Mouse (Mus musculus) G1E-ER4 (cell line): Measurements from ENCODE around the gene Pbx3. TPM values are rescaled to one million over a fixed set of nuclear protein-coding genes. Genes with fewer than 3 reads are reported as not detected.

ENCODE experiments used
- GATA1 ChIP-seq: IDR thresholded peaks from one replicate; pipeline ENCODE4 v1.8.0; 2012; ENCODE audit warnings: low read length, inconsistent platforms
- polyA plus RNA-seq: library from polyadenylated mRNA; stranded (reverse); fragments of >175 nt; gene quantifications from 2 replicates; pipeline ENCODE4 v1.2.3, GENCODE M21; 2012

The Pbx3 gene
- polyA plus RNA-seq, 1 experiment = 12.7 TPM

GRCm38 (mm10) chr2:34147036-34147435 is 225.9 kb downstream of the Pbx3 start:
- TF ChIP-seq GATA1 = no peak

GRCm38 (mm10) chr2:34146431-34146830 is 226.5 kb downstream of the Pbx3 start:
- no peak for TF ChIP-seq GATA1

GRCm38 (mm10) chr2:34139470-34140158 is 233.3 kb downstream of the Pbx3 start:
- TF ChIP-seq GATA1 = no peak

DNA sequence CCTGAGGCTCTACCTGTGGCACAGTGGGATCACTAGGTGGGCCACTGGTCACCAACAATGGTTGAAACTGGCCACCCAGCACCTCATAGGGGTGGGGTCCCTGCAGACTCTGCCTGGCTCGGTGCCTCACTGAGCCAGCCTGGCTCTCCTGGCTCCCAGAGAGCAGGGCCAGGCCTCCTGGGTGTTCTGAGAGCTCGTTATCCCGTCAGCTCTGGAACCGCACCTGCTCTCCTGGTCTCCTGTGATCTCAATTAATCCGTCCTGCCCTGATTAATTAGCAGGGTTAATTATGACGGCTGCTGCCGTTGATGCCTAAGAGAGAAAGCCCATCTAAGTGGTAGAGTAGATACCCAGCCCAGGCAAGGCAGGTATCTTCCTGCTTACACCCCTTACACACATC is 237.6 kb downstream of the Pbx3 start:
- TF ChIP-seq GATA1 = no peak

DNA sequence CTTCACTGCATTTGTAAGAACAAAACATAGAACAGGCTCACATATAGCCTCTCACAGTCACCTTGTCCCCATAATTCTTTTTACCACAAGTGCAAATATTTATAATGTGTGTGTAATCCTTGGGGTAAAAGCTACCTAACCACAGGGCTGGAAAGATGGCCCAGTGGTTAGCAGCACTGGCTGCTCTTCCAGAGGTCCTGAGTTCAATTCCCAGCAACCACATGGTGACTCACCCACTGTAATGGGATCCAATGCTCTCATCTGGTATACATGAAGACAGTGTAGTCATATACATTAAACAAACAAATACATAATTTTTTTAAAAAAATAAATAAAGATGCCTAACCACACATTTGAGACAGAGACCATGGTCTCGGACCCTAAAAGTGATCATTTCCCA is 240.2 kb downstream of the Pbx3 start:
- TF ChIP-seq GATA1 = no peak

DNA sequence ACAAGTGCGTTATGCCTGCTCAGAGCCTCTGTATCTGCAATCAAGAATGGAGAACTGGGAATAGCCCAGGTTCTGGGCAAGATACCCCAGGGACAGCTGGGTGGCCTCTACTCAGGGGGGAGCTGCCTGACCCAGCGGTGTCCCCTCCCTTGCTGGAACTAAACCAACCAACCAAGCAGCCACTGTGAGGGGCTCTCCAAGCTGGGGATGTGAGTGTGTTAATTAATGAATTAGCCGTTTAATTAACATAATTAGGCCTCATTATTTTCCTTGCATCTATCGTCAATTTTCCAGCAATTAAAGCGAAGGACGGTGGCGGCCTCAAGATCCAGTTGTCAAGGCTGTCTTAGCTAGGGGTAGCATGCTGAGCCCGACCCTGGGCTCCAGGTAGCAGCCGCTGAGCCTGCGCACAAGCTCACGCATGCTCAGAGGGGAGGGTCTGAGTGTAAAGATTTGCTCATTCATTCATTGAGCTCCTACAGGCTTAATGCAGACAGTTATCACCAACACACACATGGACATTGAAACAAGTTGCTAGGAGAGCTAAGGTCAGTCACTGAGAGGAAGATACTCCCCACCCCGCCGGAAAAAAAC is 243.2 kb downstream of the Pbx3 start:
- TF ChIP-seq GATA1 = no peak

DNA sequence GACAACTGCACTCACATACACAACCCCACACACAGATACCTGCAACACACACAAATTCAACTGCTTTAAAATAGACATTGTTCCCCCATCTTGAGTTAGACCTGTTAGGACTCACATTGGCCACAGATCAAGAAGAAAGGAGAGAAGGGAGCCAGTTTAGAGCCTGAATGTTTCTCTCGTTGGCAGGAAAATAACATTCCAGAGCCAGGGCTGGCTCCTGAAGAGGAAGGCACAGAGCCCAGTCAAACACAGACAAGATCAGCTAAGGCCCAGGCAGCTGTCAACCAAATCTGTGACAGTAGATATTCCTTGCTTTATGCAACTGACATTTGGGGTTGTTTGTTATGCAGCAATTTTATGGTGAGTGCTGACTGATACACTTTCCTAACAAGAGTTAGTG is 245.1 kb downstream of the Pbx3 start:
- no peak for TF ChIP-seq GATA1

GRCm38 (mm10) chr2:34123896-34124295 is 249.0 kb downstream of the Pbx3 start:
- TF ChIP-seq GATA1 = no peak

Other genes with a start within 250 kb of the Pbx3 start
- gene Mapkap1, start 33.6 kb upstream of the Pbx3 start, polyA plus RNA-seq = 107 and 112 TPM in 2 replicates